Mouse (Mus musculus): ENCODE results near the gene Wdr4.

GRCm38 (mm10) chr17:31559021-31559789 lies 39.4 kb upstream of the Wdr4 start:
- TF ChIP-seq CTCF (IDR thresholded peaks at IDR 0.05; ENCODE audit: low read depth): no peak
- no peak for TF ChIP-seq EP300 (optimal IDR thresholded peaks at IDR 0.05)
